Mouse (Mus musculus) adipocyte (in vitro differentiated cells): Measurements from ENCODE around the gene Ago1.

Experiments
- DNase-seq: peaks from one replicate; pipeline ENCODE4 v3.0.0-alpha.2; 2016; ENCODE audit warnings: low spot score

The Ago1 gene

DNA sequence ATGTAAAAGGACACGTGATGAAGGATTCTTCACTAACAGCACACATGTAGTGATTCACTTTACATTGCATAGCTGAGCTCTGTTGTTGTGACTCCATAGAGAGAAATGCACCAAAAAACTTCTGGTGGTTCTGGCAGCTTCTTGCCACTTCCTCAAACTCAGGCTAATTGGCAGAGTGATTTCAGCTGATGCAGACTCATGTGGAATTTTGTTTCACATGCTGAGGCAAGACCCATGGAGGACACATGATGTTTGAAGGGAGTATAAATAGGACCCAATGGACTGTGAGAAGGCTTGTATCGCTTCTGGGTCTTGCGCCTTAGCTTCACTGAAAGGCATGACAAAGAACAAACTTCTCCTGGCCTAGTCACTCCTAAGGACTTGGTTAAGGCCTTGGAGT is 55.9 kb downstream of the Ago1 start:
- no peak for DNase-seq
